Mouse (Mus musculus): ENCODE measurements at regions not wholly inside any gene's neighbourhood (a gene's known extent, or its start where the extent isn't known, plus 50 kb on each side); places are given as distances from the start of the nearest gene placed in this dataset.

DNA sequence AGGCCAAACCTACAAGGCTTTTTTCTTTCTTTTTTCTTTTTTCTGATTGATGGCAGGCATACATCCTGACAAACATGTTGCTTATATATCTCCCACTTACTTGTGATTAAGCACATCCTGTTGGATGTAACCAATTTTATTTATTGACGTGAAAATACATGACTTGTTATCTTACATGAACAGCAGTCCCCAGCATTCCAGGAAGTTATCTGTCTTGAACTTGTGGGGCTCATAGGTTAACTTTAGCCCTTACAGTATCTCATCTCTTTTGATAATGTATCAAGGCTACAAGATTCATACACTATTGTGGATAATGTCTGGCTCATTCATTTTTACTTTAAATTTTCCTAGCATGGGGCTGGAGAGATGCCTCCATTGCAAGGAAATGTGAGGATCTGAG, 852.0 kb upstream of the Agtr1b start:
- DNase-seq (ENCODE audit: low read depth): no peak

- DNase-seq (ENCODE audit: low read depth): no peak
Measured at GRCm38 (mm10) chr3:21241184-21241583, 835.3 kb upstream of the Tbl1xr1 start.

DNA sequence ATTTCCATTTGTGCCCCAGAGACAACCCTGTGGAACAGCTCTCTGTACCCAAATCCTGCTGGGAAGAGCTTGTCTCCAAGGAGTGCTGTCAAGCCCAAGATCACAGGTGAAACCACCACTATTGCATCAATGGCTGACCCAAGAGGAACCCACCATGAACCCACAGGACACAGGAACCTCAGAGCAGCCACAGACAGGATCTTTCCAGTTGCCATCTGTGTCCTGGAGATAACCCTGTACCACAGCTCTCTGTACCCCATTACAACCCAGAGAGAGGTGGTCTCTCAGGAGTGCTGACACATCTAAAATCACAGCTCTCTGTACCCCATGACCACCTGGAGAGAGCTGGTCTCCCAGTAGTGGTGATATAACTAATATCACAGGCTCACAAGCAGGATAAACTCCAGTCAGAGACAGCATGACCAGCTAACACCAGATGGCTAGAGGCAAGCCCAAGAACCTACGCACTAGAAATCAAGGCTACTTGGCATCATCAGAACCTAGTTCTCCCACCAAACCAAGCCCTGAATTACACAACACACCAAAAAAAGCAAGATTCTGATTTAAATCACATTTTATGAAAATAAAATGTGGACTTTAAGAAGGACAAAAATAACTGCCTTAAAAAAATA, 820.2 kb upstream of the Tbl1xr1 start:
- DNase-seq (ENCODE audit: low read depth): no peak

- DNase-seq (ENCODE audit: low read depth): no peak
Measured at GRCm38 (mm10) chr3:21263317-21263716, 813.1 kb upstream of the Tbl1xr1 start.

DNA sequence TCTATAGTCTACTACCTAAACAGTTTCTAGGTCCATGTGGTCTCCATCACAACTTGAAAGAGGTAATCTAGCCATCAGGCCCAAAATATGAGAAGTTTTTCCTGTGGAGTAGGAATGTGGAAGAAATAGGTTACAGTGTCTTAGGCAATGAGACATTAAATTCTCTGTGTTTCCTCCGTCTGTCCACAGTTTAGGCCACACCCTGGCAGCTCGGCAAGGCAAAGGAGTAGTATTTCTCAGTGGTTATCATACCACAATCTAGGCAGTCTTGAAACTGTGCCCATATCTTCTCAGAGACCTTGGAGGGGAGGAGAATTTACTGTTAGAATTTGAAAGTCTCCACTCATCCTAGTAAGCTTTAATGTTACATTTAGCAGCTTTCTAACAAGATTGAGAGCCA, 811.0 kb upstream of the Tbl1xr1 start:
- DNase-seq (ENCODE audit: low read depth): no peak

DNA sequence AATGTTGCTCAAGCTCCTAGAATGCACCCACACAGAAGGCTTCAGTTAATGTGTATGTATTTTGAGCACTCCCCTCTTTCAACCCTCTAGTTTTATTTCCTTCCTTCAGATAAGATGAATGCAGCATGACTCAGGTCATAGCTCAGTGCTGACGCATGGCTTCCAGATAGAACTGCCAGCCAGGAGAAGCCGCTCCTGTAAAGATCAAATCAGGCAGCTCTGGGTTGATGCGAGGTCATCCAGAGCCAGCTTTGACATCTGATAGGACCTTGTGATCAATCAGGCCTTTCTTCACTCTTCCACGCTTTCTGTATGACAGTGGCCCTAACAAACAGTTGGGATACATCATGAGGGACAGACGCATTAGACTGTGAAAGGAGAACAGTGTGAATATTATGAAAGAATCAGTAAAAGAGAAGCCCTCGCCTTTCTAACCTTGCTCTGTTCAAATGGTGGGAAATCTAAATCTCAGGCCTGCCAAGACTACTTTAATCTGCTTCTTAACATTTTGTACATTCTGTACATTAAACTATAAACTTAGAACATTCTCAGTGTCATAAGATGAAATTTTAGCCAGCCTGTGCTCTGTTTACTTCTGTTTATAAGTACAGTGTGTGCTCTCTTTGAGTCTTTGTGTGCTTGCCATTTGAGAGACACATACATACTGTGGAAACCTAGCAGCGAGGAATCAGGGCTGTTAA, 807.9 kb upstream of the Tbl1xr1 start:
- DNase-seq (ENCODE audit: low read depth): no peak

GRCm38 (mm10) chr3:21269130-21269440, 807.4 kb upstream of the Tbl1xr1 start:
- no peak for DNase-seq (ENCODE audit: low read depth)

DNA sequence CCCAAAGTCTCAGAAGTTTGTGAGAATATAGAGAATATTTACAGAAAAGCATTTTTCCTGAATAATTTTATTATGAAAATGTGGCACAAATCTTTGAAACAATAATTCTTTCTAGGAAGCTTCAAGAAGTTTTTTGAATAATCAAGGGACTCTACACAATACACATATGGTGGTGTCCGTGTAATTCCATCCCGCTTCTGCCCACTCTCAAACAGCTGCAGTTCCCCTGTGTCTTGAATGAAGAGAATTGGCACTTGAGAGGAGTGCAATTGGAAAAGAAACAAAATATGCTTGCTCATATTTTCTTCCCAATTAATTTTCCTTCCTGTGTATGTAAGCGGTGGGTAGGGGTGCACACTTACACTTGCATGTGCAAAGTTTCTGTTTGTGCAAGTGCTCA, 805.7 kb upstream of the Tbl1xr1 start:
- no peak for DNase-seq (ENCODE audit: low read depth)

DNA sequence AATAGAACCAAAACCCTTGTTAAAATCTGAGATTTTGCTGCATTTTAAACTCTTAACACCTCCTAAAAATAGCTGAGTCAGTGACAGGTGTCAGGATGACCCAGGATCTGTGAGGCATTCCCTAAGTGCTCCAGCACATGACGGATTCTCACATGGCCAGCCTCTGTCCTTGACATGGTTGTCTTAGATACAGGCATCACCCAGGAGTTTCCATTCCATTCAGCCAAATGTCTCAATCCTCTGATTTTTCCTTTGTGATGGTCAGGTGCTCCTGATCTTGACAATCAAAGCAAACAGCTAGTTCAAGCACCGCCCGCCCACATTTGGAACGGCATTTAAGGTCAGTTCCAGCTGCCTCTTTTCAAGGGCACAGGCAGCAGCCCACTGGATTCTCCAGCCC, 804.2 kb upstream of the Tbl1xr1 start:
- no peak for DNase-seq (ENCODE audit: low read depth)

DNA sequence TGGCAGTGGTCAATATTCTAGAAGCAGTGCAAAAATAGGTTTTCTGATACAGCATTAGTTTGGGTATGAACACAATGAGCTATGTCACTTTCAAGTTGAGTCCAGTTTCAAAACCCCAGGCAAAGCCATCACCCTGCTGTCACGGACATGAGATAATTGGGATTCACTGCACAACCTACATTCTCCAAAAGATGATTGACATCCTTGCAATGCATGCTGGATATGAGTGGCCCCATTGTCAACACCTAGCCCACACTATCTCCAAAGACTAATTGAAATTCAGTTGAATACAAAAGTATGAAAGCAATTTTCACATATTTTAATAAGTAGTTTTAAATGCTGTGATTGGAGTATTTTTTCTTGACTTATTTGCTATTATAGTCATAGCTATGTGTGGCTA, 783.7 kb upstream of the Tbl1xr1 start:
- no peak for DNase-seq (ENCODE audit: low read depth)

GRCm38 (mm10) chr3:21293308-21293707, 783.1 kb upstream of the Tbl1xr1 start:
- no peak for DNase-seq (ENCODE audit: low read depth)

GRCm38 (mm10) chr3:21294776-21295175, 781.7 kb upstream of the Tbl1xr1 start:
- DNase-seq (ENCODE audit: low read depth): no peak

DNA sequence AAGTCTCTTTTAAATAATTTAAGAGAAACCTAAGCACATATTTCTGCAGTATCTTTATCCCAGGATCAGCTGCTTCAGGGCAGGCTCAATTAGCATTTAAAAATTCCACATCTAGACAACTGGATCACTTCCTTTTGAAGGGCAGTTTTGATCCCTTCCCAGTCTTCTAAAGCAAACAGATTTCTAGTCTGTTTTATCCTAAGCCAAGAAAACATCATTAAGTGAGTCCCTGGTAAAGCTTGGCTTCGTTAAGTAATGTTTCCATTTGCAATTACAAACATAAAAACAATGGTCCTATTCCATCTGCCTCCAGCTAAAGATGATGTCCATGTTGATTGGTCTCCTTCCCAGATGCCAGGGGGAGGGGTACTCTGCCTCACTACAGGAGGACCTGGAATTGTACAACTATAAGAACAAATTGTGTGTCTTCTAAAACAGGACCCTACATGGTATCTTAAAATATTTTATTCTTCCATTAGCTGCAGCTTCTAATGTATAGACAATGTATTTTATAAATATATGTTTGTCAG, 779.8 kb upstream of the Tbl1xr1 start:
- no peak for DNase-seq (ENCODE audit: low read depth)

DNA sequence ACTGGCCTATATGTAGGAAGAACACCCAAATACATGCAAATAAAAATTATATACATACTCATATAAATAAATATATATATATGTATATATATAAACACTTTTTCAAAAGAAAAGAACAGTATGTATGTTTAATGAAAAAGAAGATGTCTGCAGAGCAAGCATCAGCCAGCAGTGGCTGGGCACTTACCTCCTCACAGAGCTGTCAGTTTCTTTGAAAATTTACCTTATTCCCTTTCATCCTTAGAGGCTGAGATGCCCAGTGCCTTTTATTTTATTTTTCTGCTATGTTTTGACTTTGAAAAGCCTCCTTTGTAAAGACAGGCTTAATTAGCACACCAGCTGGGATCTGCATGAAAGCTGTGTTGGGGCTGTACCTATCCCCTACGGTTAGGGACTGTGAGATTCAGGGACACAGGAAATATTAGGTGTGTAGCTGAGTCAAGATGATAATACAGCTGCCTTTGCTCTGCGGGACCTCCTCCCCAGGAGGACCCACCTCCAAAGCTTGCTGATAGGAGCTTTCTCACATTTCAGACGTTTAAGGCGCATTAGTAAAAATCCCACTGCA, 751.0 kb upstream of the Tbl1xr1 start:
- DNase-seq (ENCODE audit: low read depth): no peak

- no peak for DNase-seq (ENCODE audit: low read depth)
Measured at GRCm38 (mm10) chr3:21341916-21342315, 734.5 kb upstream of the Tbl1xr1 start.

DNA sequence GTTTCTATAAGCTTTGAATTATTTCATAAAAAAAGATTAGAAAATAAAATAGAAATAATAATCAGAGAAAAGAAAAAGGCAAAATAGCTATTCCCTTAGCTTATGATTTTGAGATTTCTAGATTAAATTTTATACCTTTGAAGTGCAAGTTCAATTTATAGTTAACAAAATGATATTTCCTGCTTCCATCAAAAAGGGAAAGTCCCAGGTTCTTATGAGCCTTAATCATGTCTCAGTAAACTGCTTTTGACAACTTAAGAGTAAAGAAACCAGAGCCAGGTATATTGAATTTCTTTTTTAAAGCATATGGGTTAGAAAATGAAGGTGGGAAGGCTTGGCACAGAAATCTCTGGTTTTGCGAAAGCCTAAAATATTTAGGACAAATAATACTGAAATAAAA, 733.4 kb upstream of the Tbl1xr1 start:
- DNase-seq (ENCODE audit: low read depth): no peak

- no peak for DNase-seq (ENCODE audit: low read depth)
Measured at GRCm38 (mm10) chr3:21349421-21349820, 727.0 kb upstream of the Tbl1xr1 start.

DNA sequence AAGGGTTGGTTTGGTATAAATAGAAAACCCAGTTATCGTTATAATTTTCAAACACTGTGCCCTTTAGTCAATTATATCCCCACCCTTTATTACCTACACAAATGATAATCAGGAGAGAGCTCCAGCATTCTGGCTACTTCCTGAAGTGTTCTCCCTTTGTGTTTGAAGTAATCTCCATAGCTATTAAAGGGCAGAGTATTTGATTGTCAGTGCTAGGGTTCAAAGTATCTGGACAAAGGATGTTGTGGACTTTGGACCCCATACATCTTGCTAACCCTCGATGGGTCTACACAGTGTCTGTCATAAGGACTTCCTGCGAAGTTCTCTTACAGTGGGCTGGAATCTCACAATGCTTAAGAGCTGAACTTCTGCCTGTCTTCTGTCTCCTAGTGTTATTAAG, 720.3 kb upstream of the Tbl1xr1 start:
- no peak for DNase-seq (ENCODE audit: low read depth)

GRCm38 (mm10) chr3:21356831-21357712, 719.4 kb upstream of the Tbl1xr1 start:
- DNase-seq (ENCODE audit: low read depth): no peak

GRCm38 (mm10) chr3:21358068-21358467, 718.4 kb upstream of the Tbl1xr1 start:
- DNase-seq (ENCODE audit: low read depth): no peak

GRCm38 (mm10) chr3:21361069-21361468, 715.4 kb upstream of the Tbl1xr1 start:
- DNase-seq (ENCODE audit: low read depth): no peak

DNA sequence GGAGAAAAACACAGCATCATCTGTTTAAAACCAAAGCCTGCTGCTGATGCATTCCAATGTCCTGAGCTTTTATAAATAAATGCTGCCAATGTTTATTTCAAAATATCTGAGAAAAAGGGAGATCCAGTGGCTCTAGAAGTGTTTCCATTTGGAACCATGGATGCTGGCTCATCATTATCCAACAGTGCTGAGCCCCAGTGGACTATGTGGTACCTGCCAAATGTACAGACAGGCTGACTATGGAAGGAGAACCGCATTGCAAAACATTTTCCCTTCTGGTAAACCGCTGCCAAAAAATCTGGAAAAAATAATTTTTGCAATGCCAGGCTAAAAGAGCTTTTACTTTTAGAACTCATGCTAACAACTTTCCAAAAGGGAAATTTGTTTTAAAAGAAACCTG, 696.6 kb upstream of the Tbl1xr1 start:
- no peak for DNase-seq (ENCODE audit: low read depth)

GRCm38 (mm10) chr3:21381072-21381471, 695.4 kb upstream of the Tbl1xr1 start:
- DNase-seq (ENCODE audit: low read depth): no peak

Measured in naive thymus-derived CD4-positive, alpha-beta T cell, adult 2 months (primary cell).